Mouse (Mus musculus): ENCODE data around the gene Gm1527.
A peak's percentile ranks its signal among the peaks of the same experiment; 100 is the strongest.
"Not testable (repeated sequence)": the region's sequence is repeated elsewhere in the genome, so short reads cannot be mapped to it uniquely, and the experiment has no call there.

The Gm1527 gene

GRCm38 (mm10) chr3:28892317-28892716 is at the start of gene Gm1527:
Gm1527 (plus strand) TSS chr3:28892617.
- DNase-seq (ENCODE audit: low read depth): no peak

GRCm38 (mm10) chr3:28843231-28843630 is 49.2 kb upstream of the Gm1527 start:
- DNase-seq (ENCODE audit: low read depth): no peak

GRCm38 (mm10) chr3:28847115-28847514 is 45.3 kb upstream of the Gm1527 start:
- DNase-seq (ENCODE audit: low read depth): no peak

- not testable (repeated sequence) for DNase-seq (ENCODE audit: low read depth)
These were observed 40.2 kb upstream of the Gm1527 start for GRCm38 (mm10) chr3:28852174-28852573.

- DNase-seq (ENCODE audit: low read depth): not testable (repeated sequence)
These were observed 32.6 kb upstream of the Gm1527 start for GRCm38 (mm10) chr3:28859630-28860392.

- not testable (repeated sequence) for DNase-seq (ENCODE audit: low read depth)
These were observed 4.5 kb downstream of the Gm1527 start for GRCm38 (mm10) chr3:28896966-28897365.

- no peak for DNase-seq (ENCODE audit: low read depth)
These were observed 73.5 kb downstream of the Gm1527 start for GRCm38 (mm10) chr3:28965931-28966330.

- DNase-seq (ENCODE audit: low read depth): peak; percentile 79
These were observed 76.4 kb downstream of the Gm1527 start for GRCm38 (mm10) chr3:28968851-28969250.
